Mouse (Mus musculus) T-helper 2 cell (primary cell): Measurements from ENCODE around the gene Rnf17.

Experiments
- in situ Hi-C: fragments of 300-600 bp; cut with MboI, MseI; formaldehyde crosslinking; loops from one replicate; pipeline ENCODE4 v1.15.1; 2025; ENCODE audit warnings: high pct_unique_total_duplicates

The Rnf17 gene

GRCm38 (mm10) chr14:56402311-56403071 lies at the start of gene Rnf17:
Gene Rnf17 (plus strand): TSS chr14:56402581.
- in situ Hi-C loops, result no loop called here

- in situ Hi-C loops, result no loop called here
Measured at GRCm38 (mm10) chr14:56354803-56355202, 47.6 kb upstream of the Rnf17 start.

- in situ Hi-C loops, result no loop called here
Measured at GRCm38 (mm10) chr14:56355396-56355795, 47.0 kb upstream of the Rnf17 start.

- in situ Hi-C loops, result no loop called here
Measured at GRCm38 (mm10) chr14:56356196-56356595, 46.2 kb upstream of the Rnf17 start.

GRCm38 (mm10) chr14:56358422-56358821 lies 44.0 kb upstream of the Rnf17 start:
- in situ Hi-C loops, result no loop called here

- in situ Hi-C loops, result no loop called here
Measured at GRCm38 (mm10) chr14:56359131-56359530, 43.2 kb upstream of the Rnf17 start.

GRCm38 (mm10) chr14:56364711-56365237 lies 37.6 kb upstream of the Rnf17 start, which contains the start of gene Atp12a:
Gene Atp12a (plus strand): TSS chr14:56365068.
- in situ Hi-C loops, result no loop called here

GRCm38 (mm10) chr14:56365292-56365691 lies 37.1 kb upstream of the Rnf17 start:
- in situ Hi-C loops, result no loop called here

- in situ Hi-C loops, result no loop called here
Measured at GRCm38 (mm10) chr14:56366712-56367111, 35.7 kb upstream of the Rnf17 start.

- in situ Hi-C loops, result no loop called here
Measured at GRCm38 (mm10) chr14:56368834-56369233, 33.5 kb upstream of the Rnf17 start.

- in situ Hi-C loops, result no loop called here
Measured at GRCm38 (mm10) chr14:56375731-56376130, 26.6 kb upstream of the Rnf17 start.

GRCm38 (mm10) chr14:56377745-56378144 lies 24.6 kb upstream of the Rnf17 start:
- in situ Hi-C loops, result no loop called here

- in situ Hi-C loops, result no loop called here
Measured at GRCm38 (mm10) chr14:56379336-56379735, 23.0 kb upstream of the Rnf17 start.

GRCm38 (mm10) chr14:56382366-56382765 lies 20.0 kb upstream of the Rnf17 start:
- in situ Hi-C loops, result no loop called here

GRCm38 (mm10) chr14:56390247-56390646 lies 12.1 kb upstream of the Rnf17 start:
- in situ Hi-C loops, result no loop called here

GRCm38 (mm10) chr14:56393704-56394312 lies 8.6 kb upstream of the Rnf17 start:
- in situ Hi-C loops, result no loop called here

GRCm38 (mm10) chr14:56398001-56398400 lies 4.4 kb upstream of the Rnf17 start:
- in situ Hi-C loops, result no loop called here

- in situ Hi-C loops, result no loop called here
Measured at GRCm38 (mm10) chr14:56403072-56403375, 643 bp downstream of the Rnf17 start.

GRCm38 (mm10) chr14:56462090-56462489 lies 59.7 kb downstream of the Rnf17 start:
- in situ Hi-C loops, result no loop called here

- in situ Hi-C loops, result no loop called here
Measured at GRCm38 (mm10) chr14:56462729-56463128, 60.3 kb downstream of the Rnf17 start.

- in situ Hi-C loops, result no loop called here
Measured at GRCm38 (mm10) chr14:56468145-56468544, 65.8 kb downstream of the Rnf17 start.

- in situ Hi-C loops, result no loop called here
Measured at GRCm38 (mm10) chr14:56489806-56490205, 87.4 kb downstream of the Rnf17 start.

- in situ Hi-C loops, result no loop called here
Measured at GRCm38 (mm10) chr14:56502407-56502806, 100.0 kb downstream of the Rnf17 start.
